Mouse (Mus musculus) heart, embryonic 10.5 days (tissue): ENCODE results near the gene A530016L24Rik. TPM values are rescaled to one million over a fixed set of nuclear protein-coding genes. Genes with fewer than 3 reads are reported as not detected.
A peak's percentile ranks its signal among the peaks of the same experiment; 100 is the strongest.

Experiments used
- DNase-seq: peaks from one replicate; pipeline ENCODE4 v3.0.0-alpha.2; 2017; ENCODE audit warnings: low spot score
- H3K27ac ChIP-seq: fragments of 300-500 bp; sonication (generic); 2 replicates; pipeline ENCODE4 v1.5.1; 2016; ENCODE audit warnings: mild to moderate bottlenecking
- H3K27me3 ChIP-seq: fragments of 300-500 bp; sonication (generic); 2 replicates; pipeline ENCODE4 v1.6.1; 2016; ENCODE audit warnings: mild to moderate bottlenecking; ENCODE audit not compliant: poor library complexity, insufficient read depth, severe bottlenecking
- H3K36me3 ChIP-seq: fragments of 300-500 bp; sonication (generic); 2 replicates; pipeline ENCODE4 v1.6.1; 2016; ENCODE audit warnings: mild to moderate bottlenecking, moderate library complexity
- H3K4me1 ChIP-seq: fragments of 300-500 bp; sonication (generic); 2 replicates; pipeline ENCODE4 v1.6.1; 2016; ENCODE audit warnings: mild to moderate bottlenecking
- H3K4me3 ChIP-seq: fragments of 300-500 bp; sonication (generic); 2 replicates; pipeline ENCODE4 v1.5.1; 2016; ENCODE audit warnings: mild to moderate bottlenecking, moderate library complexity
- H3K9me3 ChIP-seq: fragments of 300-500 bp; sonication (generic); 2 replicates; pipeline ENCODE4 v1.6.1; 2016; ENCODE audit warnings: mild to moderate bottlenecking, moderate library complexity
- WGBS: fragments of 180-500 bp; shearing (Covaris S2); methylation state at CpG from one replicate; pipeline ENCODE4 v1.1.7; 2016; 5-methylcytosine and 5-hydroxymethylcytosine counted together
- polyA plus RNA-seq: library from polyadenylated mRNA; unstranded; fragments of >200 nt; fragmentation: Nextera tagmentation; extraction: Ambion mirVana; gene quantifications from 2 replicates; pipeline ENCODE4 v1.2.1, GENCODE M21; 2016

A530016L24Rik gene
- polyA plus RNA-seq, result 5.6 and 12.4 TPM in 2 replicates

DNA sequence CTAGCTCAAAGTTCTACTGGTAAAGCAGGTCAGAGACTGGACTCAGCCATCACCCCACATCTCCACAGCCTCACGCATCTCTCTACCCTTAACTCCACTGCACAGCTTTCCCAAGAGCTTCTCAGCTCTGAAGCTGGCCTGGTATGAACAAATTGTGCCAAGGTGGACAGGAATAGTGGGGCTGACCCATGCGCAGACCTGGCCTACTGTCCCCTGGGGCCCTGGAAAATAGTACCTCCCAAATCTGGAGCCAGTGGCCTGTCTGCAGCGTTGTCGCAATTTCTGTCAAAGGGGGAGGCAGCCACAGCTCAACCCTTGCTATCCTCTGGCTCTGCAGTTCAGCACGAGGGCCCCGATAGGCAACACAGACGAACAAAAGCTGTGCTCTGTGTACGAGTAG lies at the start of gene A530016L24Rik:
TSS of gene A530016L24Rik (plus strand) at position 315 of the 400 bp plus-strand sequence.
- WGBS, result 82% methylated on average over 8 of the region's 8 CpGs
- peaks cover 63% of the 10 kb centered on the region for H3K4me1 ChIP-seq
- peak within 1 kb of the TSS; percentile 91 for H3K27ac ChIP-seq

DNA sequence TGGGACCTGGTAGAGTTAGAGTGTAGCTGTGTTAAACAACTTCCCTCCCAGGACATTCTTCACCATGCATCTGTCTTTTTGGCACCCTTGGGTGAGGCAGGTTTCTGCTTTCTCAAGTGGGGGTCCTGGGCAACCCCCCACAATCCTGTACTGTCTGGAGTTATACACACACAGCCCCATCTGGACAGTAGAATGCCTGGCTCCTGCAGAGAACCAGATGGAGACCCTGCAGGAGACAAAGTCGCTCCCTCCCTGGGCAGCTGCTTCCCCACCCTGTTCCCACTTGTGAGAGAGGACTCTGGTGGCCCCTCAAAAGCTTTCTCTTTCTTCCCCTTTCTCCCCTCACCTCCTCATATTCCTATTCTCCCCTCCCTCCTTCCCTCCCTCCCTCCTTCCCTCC lies 49.3 kb upstream of the A530016L24Rik start:
- H3K27ac ChIP-seq, result no peak overlapping the region
- no peak for DNase-seq
- H3K36me3 ChIP-seq, result no peaks in the 10 kb centered on the region
- H3K9me3 ChIP-seq, result 0 out of 2 replicates have a peak, but pooled peaks cover 6% of the 10 kb centered on the region
- 45% methylated on average over 1 of the region's 1 CpGs for WGBS
- H3K27me3 ChIP-seq, result peaks cover 33% of the 10 kb centered on the region
- H3K4me3 ChIP-seq, result no peak overlapping the region
- H3K4me1 ChIP-seq, result peaks cover 8% of the 10 kb centered on the region; the same call in 1 of the 2 replicates

More for the DNA sequence above, at the start of gene A530016L24Rik:
- H3K9me3 ChIP-seq, result no peaks in the 10 kb centered on the region
- no peaks in the 10 kb centered on the region for H3K36me3 ChIP-seq
- DNase-seq, result no peak
- H3K27me3 ChIP-seq, result peaks cover 12% of the 10 kb centered on the region; the same call in 1 of the 2 replicates
- H3K4me3 ChIP-seq, result no peak within 1 kb of the TSS

DNA sequence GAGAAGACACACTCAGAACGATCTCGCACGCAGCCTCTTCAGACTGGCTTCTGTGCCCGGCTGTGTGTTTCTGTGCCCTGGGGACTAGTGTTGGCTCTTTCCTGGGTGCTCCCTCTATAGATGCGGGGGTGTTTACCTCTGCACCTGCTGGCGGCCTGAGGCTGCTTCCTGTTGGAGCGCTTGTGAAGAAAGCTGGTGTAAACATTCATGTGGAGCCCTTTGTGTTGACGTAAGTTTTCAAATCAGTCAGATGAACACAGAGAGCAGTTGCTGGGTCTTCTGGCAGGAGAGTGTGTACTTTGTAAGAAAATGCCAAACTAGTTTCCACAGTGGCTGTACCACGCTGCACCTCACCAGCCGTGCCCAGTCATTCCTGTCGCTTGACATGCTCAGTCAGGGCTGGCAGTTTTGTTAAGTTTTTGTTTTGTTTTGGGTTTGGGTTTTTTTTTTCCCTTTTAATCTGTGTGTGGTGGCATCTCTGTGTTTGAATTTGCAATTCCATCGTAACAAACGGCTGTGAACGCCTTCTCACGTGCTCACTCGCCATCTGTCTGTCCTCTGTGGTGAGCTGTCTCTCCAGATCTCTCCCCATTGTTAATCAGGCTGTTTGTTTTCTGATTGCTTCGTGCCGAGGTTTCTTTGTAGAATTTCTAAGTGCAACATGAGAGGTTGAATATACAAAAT lies 40.0 kb upstream of the A530016L24Rik start:
- H3K27ac ChIP-seq, result no peak overlapping the region
- no peaks in the 10 kb centered on the region for H3K36me3 ChIP-seq
- no peaks in the 10 kb centered on the region for H3K4me1 ChIP-seq
- peaks cover 13% of the 10 kb centered on the region; the same call in 1 of the 2 replicates for H3K9me3 ChIP-seq
- H3K27me3 ChIP-seq, result no peaks in the 10 kb centered on the region
- 63% methylated on average over 18 of the region's 18 CpGs for WGBS
- DNase-seq, result no peak
- H3K4me3 ChIP-seq, result no peak overlapping the region

DNA sequence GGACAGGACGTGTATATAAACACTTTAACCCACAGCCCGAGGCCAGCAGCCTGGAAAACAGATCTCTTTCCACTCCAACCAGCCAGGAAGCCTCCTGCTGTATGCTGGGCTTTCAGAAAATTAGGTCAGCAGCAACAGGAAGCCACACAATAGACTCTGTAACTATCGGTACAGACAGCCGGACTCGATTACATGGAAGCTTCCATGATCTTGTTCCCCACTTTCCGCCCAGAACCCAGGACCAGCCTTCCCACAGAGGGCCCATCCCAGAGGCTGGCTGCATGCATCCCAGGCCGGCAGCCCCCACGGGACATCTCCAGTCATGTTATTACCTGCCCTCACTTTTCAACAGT lies 39.4 kb upstream of the A530016L24Rik start:
- DNase-seq, result no peak
- no peak overlapping the region for H3K27ac ChIP-seq
- no peaks in the 10 kb centered on the region for H3K4me1 ChIP-seq
- no peaks in the 10 kb centered on the region for H3K36me3 ChIP-seq
- H3K4me3 ChIP-seq, result no peak overlapping the region
- WGBS, result 59% methylated on average over 8 of the region's 8 CpGs
- H3K9me3 ChIP-seq, result peaks cover 8% of the 10 kb centered on the region; the same call in 1 of the 2 replicates
- no peaks in the 10 kb centered on the region for H3K27me3 ChIP-seq

DNA sequence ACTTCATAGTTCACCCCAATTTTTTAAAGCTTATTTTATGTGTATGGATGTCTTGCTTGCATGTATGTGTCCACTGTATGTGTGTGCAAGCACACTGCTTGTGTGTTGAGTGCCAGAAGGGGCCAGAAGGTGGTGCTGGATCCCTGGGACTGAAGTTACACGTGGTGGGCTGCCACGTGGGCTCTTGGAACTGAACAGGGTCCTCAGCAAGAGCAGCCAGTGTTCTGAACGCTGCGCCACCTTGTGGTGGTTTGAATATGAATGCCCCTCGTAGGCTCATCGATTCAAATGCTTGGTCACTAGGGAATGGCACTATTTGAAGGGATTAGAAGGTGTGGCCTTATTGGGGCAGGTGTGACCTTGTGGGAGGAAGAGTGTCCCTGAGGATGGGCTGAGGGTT lies 38.4 kb upstream of the A530016L24Rik start:
- no peaks in the 10 kb centered on the region for H3K27me3 ChIP-seq
- WGBS, result 30% methylated on average over 6 of the region's 6 CpGs
- DNase-seq, result no peak
- H3K36me3 ChIP-seq, result no peaks in the 10 kb centered on the region
- H3K4me3 ChIP-seq, result no peak overlapping the region
- H3K9me3 ChIP-seq, result peaks cover 8% of the 10 kb centered on the region; the same call in 1 of the 2 replicates
- no peak overlapping the region for H3K27ac ChIP-seq
- no peaks in the 10 kb centered on the region for H3K4me1 ChIP-seq

DNA sequence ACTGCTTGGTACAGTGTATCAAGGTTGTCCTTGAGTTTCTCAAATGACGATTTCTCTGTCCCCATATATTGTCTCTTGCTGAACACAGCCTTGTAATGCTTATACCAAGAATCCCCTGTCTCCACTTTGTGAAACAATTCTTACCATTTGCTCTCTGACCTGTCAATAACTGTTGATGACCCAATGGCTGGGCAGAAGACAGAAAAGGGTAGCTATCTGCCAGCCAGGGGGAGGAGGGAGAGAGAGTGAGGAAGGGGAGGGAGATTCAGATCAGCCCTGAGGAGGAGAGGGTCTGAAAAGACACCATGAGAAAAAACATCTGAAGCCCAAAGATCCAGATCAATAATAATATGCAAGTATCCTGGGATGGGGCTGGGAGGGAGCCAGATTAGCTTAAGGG lies 37.9 kb upstream of the A530016L24Rik start:
- Histone ChIP-seq H3K9me3 (peaks cover 6% of the 10 kb centered on the region; the same call in 1 of the 2 replicates), H3K36me3 (no peaks in the 10 kb centered on the region), H3K27ac (no peak overlapping the region), H3K4me1 (no peaks in the 10 kb centered on the region), H3K4me3 (no peak overlapping the region), H3K27me3 (no peaks in the 10 kb centered on the region)
- WGBS, result 74% methylated on average over 1 of the region's 1 CpGs
- DNase-seq, result no peak

DNA sequence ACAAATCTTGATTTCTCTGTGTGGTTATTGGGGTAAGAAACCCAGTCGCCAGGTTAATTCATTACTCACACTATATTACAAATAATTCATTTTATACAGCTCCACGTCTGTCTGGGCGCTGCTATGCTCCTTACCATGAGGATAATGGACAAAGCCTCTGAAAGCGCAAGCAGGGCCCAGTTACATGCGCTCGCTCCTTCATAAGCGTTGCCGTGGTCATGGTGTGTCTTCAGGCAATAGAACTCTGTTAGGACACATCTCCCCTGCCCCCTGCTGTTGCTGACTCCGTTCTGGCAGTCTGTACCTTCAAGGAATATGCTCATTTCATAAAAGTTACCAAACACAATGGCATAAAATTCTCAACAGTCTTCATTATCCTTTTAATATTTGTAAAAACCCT lies 37.4 kb upstream of the A530016L24Rik start:
- no peak overlapping the region for H3K4me3 ChIP-seq
- H3K27ac ChIP-seq, result no peak overlapping the region
- WGBS, result 88% methylated on average over 9 of the region's 9 CpGs
- no peaks in the 10 kb centered on the region for H3K4me1 ChIP-seq
- no peak for DNase-seq
- no peaks in the 10 kb centered on the region for H3K27me3 ChIP-seq
- H3K9me3 ChIP-seq, result peaks cover 1% of the 10 kb centered on the region; the same call in 1 of the 2 replicates
- no peaks in the 10 kb centered on the region for H3K36me3 ChIP-seq

DNA sequence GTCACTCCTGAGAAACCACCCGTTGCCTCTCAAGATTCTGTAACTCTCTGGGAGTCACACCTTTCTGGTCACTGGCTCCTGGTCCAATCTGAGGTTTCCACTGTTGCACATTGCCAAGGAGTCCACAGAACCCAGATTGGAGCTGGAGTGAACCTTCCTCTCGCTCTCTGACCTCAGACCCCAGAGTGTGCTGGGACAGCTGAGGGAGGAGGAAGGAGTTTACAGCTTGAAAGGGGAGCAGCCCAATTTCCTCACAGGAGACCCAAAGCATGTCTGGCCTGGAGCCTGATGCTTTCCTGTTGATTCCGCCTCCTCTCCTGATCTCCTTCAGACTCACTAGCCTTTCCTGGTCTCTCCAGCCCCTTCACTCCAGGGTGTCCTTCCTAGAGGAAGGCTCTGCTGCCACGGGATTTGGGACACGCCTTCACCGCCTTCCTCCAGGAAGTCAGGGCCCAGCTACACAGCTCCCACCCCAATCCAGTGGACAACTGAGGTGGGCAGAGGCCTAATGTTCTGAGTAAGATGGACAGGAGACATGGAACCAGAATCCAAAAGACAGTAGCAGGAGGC lies 33.0 kb upstream of the A530016L24Rik start:
- Histone ChIP-seq H3K36me3 (no peaks in the 10 kb centered on the region), H3K27ac (no peak overlapping the region), H3K9me3 (no peaks in the 10 kb centered on the region), H3K4me1 (no peaks in the 10 kb centered on the region), H3K27me3 (peaks cover 16% of the 10 kb centered on the region; the same call in 1 of the 2 replicates), H3K4me3 (no peak overlapping the region)
- WGBS, result 69% methylated on average over 6 of the region's 6 CpGs
- no peak for DNase-seq

DNA sequence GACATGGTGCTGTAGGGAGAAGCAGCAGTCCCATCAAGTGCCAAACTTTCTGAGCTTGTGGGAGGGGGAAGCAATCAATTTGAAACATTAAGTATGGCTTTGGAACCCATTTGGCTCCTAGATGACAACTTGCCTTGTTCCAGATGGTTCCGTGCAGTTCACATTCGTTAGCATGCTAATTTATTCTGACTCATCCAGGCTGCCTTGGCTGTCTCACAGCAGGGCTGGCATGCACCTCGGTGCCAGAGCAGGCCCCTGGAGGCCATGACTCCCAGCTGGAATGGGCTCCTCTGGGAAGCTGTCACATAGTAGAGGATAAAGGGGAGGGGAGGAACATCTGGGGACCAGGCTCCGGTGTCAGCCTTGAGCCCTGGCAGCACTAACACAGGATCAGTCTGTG lies 31.4 kb upstream of the A530016L24Rik start:
- peaks cover 20% of the 10 kb centered on the region; the same call in 1 of the 2 replicates for H3K27me3 ChIP-seq
- no peak overlapping the region for H3K4me3 ChIP-seq
- WGBS, result 56% methylated on average over 4 of the region's 4 CpGs
- no peaks in the 10 kb centered on the region for H3K36me3 ChIP-seq
- H3K9me3 ChIP-seq, result no peaks in the 10 kb centered on the region
- no peaks in the 10 kb centered on the region for H3K4me1 ChIP-seq
- no peak for DNase-seq
- no peak overlapping the region for H3K27ac ChIP-seq

DNA sequence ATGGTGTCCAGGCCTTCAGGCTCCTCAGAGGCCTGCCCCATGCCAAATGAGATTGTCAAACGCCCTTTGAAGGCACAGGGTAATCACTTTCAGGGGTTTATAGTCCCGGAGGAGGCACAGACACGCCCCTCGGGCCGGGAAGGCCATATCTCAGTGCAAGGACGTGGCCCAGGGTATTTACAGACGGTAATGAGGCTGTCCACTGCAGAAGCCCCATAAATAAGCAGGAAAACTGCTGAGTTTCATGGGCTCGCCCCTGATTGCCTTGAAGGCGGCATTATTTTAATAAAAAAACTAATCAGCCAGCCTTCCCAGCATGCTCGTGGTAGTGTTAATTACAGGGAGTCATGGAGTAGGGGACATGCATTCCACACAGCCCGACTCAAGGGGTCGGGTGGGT lies 26.8 kb upstream of the A530016L24Rik start:
- Histone ChIP-seq H3K4me3 (no peak overlapping the region), H3K36me3 (no peaks in the 10 kb centered on the region), H3K27ac (no peak overlapping the region), H3K9me3 (no peaks in the 10 kb centered on the region), H3K27me3 (peaks cover 42% of the 10 kb centered on the region), H3K4me1 (no peaks in the 10 kb centered on the region)
- WGBS, result 64% methylated on average over 12 of the region's 12 CpGs
- no peak for DNase-seq

DNA sequence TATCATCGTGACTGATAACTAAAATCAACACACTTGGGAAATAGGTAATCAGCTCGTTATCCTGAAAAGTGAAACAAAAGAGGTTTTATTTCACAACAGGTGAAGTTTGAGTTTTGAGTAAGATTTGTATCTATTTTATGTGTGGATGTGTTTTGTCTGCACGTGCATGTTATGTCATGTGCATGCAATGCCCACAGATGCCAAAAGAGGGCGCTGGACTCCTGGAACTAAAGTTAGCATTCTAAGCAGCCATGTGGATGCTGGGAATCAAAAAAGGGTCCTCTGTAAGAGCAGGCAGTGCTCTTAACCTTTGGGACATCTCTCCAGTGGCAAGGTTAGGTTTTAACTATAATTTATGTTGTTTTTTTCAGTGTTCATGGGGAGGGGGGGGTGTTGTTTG lies 26.0 kb upstream of the A530016L24Rik start:
- peaks cover 45% of the 10 kb centered on the region for H3K27me3 ChIP-seq
- no peaks in the 10 kb centered on the region for H3K36me3 ChIP-seq
- H3K9me3 ChIP-seq, result no peaks in the 10 kb centered on the region
- no peaks in the 10 kb centered on the region for H3K4me1 ChIP-seq
- H3K4me3 ChIP-seq, result no peak overlapping the region
- no peak overlapping the region for H3K27ac ChIP-seq
- no peak for DNase-seq
- WGBS, result 62% methylated on average over 4 of the region's 4 CpGs

DNA sequence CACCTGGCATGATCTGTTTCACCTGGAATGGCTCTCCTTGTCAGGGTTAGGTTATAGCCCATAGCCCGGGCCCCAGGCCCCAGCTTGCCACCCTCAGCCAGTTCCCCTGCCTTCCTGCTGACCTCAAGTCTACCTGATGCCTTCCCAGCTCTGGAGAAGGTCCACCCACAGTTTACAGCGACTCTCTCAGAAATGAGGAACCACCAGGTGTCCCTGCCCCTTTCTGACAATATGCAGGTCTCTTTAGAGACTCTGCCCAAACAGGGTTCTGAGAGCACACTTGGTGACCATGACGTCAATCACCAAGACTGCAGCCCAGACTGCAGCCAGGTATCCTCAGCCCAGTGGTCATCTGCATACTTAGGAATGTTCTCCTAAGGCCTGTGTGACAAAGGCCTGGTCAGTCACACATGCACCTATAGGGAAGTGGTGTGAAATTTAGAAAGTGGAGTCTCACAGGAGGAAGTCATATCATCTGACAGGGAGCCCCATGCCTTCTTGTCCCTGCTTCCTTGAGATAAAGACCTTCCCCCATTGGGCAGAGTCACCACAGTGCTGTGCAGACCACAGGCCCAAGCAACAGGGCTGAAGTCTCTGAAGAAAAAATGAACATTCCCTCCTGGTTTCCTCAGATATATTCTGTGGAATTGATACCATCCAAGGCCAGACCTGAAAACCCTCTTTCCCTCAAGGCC lies 25.4 kb upstream of the A530016L24Rik start:
- H3K4me1 ChIP-seq, result no peaks in the 10 kb centered on the region
- no peak overlapping the region for H3K27ac ChIP-seq

DNA sequence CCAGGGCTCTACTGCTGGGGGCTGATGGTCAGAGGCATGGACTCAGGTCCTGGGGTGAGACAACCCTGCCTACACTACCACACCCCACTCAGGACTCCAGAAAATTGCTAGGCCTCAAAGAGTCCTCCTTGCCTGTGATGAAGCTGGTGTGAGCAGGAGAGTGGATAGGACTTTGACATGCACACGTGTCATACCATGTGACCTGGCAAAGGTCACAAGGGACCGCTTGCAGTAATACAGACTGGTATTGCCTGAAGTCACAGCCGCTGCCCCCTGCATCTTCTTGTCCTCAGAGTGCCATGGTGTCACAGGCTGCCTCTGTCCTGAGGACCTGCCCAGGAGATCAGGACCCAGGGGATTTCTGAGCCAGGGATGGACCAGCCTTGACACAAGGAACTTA lies 24.7 kb upstream of the A530016L24Rik start:
- Histone ChIP-seq H3K4me1 (no peaks in the 10 kb centered on the region), H3K9me3 (no peaks in the 10 kb centered on the region), H3K4me3 (no peak overlapping the region), H3K36me3 (no peaks in the 10 kb centered on the region), H3K27ac (no peak overlapping the region), H3K27me3 (peaks cover 48% of the 10 kb centered on the region)
- no peak for DNase-seq
- WGBS, result 82% methylated on average over 3 of the region's 3 CpGs

More for the DNA sequence above, 25.4 kb upstream of the A530016L24Rik start:
- DNase-seq, result no peak
- H3K27me3 ChIP-seq, result peaks cover 46% of the 10 kb centered on the region
- H3K36me3 ChIP-seq, result no peaks in the 10 kb centered on the region
- WGBS, result 77% methylated on average over 3 of the region's 3 CpGs
- H3K9me3 ChIP-seq, result no peaks in the 10 kb centered on the region
- no peak overlapping the region for H3K4me3 ChIP-seq
